Mouse (Mus musculus) testis, adult 2 months (tissue): ENCODE measurements at regions not wholly inside any gene's neighbourhood (a gene's known extent, or its start where the extent isn't known, plus 50 kb on each side); places are given as distances from the start of the nearest gene placed in this dataset.

Experiments used
- CTCF ChIP-seq: fragments of 200-500 bp; IDR thresholded peaks from 2 replicates; pipeline ENCODE4 v1.5.1; 2012; ENCODE audit warnings: low read depth, mild to moderate bottlenecking, inconsistent platforms, low read length, moderate library complexity; ENCODE audit not compliant: control insufficient read depth, insufficient read depth, insufficient replicate concordance
- POLR2A ChIP-seq: fragments of 200-500 bp; IDR thresholded peaks from 2 replicates; pipeline ENCODE4 v1.6.1; 2012; ENCODE audit warnings: low read depth, mild to moderate bottlenecking, inconsistent platforms, low read length, moderate library complexity; ENCODE audit not compliant: control insufficient read depth

GRCm38 (mm10) chr3:134036310-134036934 lies 199.9 kb upstream of the Cxxc4 start:
- TF ChIP-seq CTCF (no peak), POLR2A (no peak)
